Mouse (Mus musculus) embryonic facial prominence, embryonic 10.5 days (tissue): Measurements from ENCODE around the gene Megf8. TPM values are rescaled to one million over a fixed set of nuclear protein-coding genes. Genes with fewer than 3 reads are reported as not detected.

Source experiments
- DNase-seq: peaks from one replicate; pipeline ENCODE4 v3.0.0-alpha.2; 2017; ENCODE audit warnings: low spot score
- H3K27ac ChIP-seq: fragments of 300-500 bp; sonication (generic); replicated peaks from 2 replicates; pipeline ENCODE4 v1.5.1; 2016; ENCODE audit warnings: mild to moderate bottlenecking
- H3K27me3 ChIP-seq: fragments of 300-500 bp; sonication (generic); replicated peaks from 2 replicates; pipeline ENCODE4 v1.6.1; 2016; ENCODE audit warnings: low read depth, mild to moderate bottlenecking; ENCODE audit not compliant: poor library complexity, severe bottlenecking
- H3K36me3 ChIP-seq: fragments of 300-500 bp; sonication (generic); replicated peaks from 2 replicates; pipeline ENCODE4 v1.6.1; 2016; ENCODE audit warnings: mild to moderate bottlenecking, moderate library complexity
- H3K4me1 ChIP-seq: fragments of 300-500 bp; sonication (generic); 2 replicates; pipeline ENCODE4 v1.6.1; 2016
- H3K4me3 ChIP-seq: fragments of 300-500 bp; sonication (generic); 2 replicates; pipeline ENCODE4 v1.5.1; 2016; ENCODE audit warnings: mild to moderate bottlenecking, moderate library complexity
- H3K9me3 ChIP-seq: fragments of 300-500 bp; sonication (generic); 2 replicates; pipeline ENCODE4 v1.6.1; 2016; ENCODE audit warnings: mild to moderate bottlenecking
- WGBS: fragments of 180-500 bp; shearing (Covaris S2); methylation state at CpG from one replicate; pipeline ENCODE4 v1.1.7; 2016; 5-methylcytosine and 5-hydroxymethylcytosine counted together
- polyA plus RNA-seq: library from polyadenylated mRNA; unstranded; fragments of >200 nt; fragmentation: Nextera tagmentation; extraction: Ambion mirVana; gene quantifications from 2 replicates; pipeline ENCODE4 v1.2.1, GENCODE M21; 2016

The Megf8 gene
- polyA plus RNA-seq, 1 experiment from 2014 or later, result 17.6 TPM

GRCm38 (mm10) chr7:25384318-25384717 lies 67.4 kb downstream of the Megf8 start:
- H3K9me3 ChIP-seq, result no peaks in the 10 kb centered on the region
- H3K27me3 ChIP-seq, result peaks cover 32% of the 10 kb centered on the region
- H3K4me1 ChIP-seq, result peaks cover 16% of the 10 kb centered on the region
- H3K36me3 ChIP-seq, result peaks cover 68% of the 10 kb centered on the region
- H3K27ac ChIP-seq, result no peak overlapping the region
- 88% methylated on average over 13 of the region's 13 CpGs for WGBS
- H3K4me3 ChIP-seq, result no peak overlapping the region
- DNase-seq, result no peak

- peaks cover 32% of the 10 kb centered on the region for H3K27me3 ChIP-seq
- no peak overlapping the region for H3K4me3 ChIP-seq
- H3K36me3 ChIP-seq, result peaks cover 68% of the 10 kb centered on the region
- no peak overlapping the region for H3K27ac ChIP-seq
- no peak for DNase-seq
- WGBS, result 86% methylated on average over 9 of the region's 9 CpGs
- no peaks in the 10 kb centered on the region for H3K9me3 ChIP-seq
- peaks cover 13% of the 10 kb centered on the region for H3K4me1 ChIP-seq
Observed at GRCm38 (mm10) chr7:25384818-25385217, 67.9 kb downstream of the Megf8 start.

GRCm38 (mm10) chr7:25385259-25385658 lies 68.3 kb downstream of the Megf8 start:
- no peak overlapping the region for H3K27ac ChIP-seq
- H3K9me3 ChIP-seq, result no peaks in the 10 kb centered on the region
- no peak overlapping the region for H3K4me3 ChIP-seq
- peaks cover 13% of the 10 kb centered on the region for H3K4me1 ChIP-seq
- no peak for DNase-seq
- 92% methylated on average over 12 of the region's 12 CpGs for WGBS
- H3K36me3 ChIP-seq, result peaks cover 68% of the 10 kb centered on the region
- peaks cover 28% of the 10 kb centered on the region for H3K27me3 ChIP-seq

- Histone ChIP-seq H3K27me3 (peaks cover 20% of the 10 kb centered on the region), H3K36me3 (peaks cover 68% of the 10 kb centered on the region), H3K4me1 (peaks cover 14% of the 10 kb centered on the region), H3K9me3 (no peaks in the 10 kb centered on the region), H3K4me3 (no peak overlapping the region), H3K27ac (no peak overlapping the region)
- DNase-seq, result no peak
- WGBS, result 85% methylated on average over 12 of the region's 12 CpGs
Observed at GRCm38 (mm10) chr7:25385850-25386555, 69.0 kb downstream of the Megf8 start.

- Histone ChIP-seq H3K27ac (no peak overlapping the region), H3K9me3 (no peaks in the 10 kb centered on the region), H3K36me3 (peaks cover 58% of the 10 kb centered on the region), H3K27me3 (0 out of 2 replicates have a peak, but pooled peaks cover 6% of the 10 kb centered on the region), H3K4me1 (peaks cover 21% of the 10 kb centered on the region), H3K4me3 (no peak overlapping the region)
- no peak for DNase-seq
- WGBS, result 93% methylated on average over 18 of the region's 18 CpGs
Observed at GRCm38 (mm10) chr7:25387811-25388440, 71.0 kb downstream of the Megf8 start.

- no peak for DNase-seq
- H3K36me3 ChIP-seq, result peaks cover 48% of the 10 kb centered on the region
- WGBS, result 89% methylated on average over 7 of the region's 7 CpGs
Observed at GRCm38 (mm10) chr7:25388916-25389315, 72.0 kb downstream of the Megf8 start.

GRCm38 (mm10) chr7:25390054-25390770 lies 73.2 kb downstream of the Megf8 start:
- WGBS, result 41% methylated on average over 8 of the region's 8 CpGs
- Histone ChIP-seq H3K36me3 (peaks cover 35% of the 10 kb centered on the region), H3K27ac (no peak overlapping the region), H3K4me1 (peaks cover 43% of the 10 kb centered on the region), H3K9me3 (no peaks in the 10 kb centered on the region), H3K27me3 (peaks cover 17% of the 10 kb centered on the region), H3K4me3 (no peak overlapping the region)
- no peak for DNase-seq

More at GRCm38 (mm10) chr7:25388916-25389315, 72.0 kb downstream of the Megf8 start:
- Histone ChIP-seq H3K27ac (no peak overlapping the region), H3K4me3 (no peak overlapping the region), H3K4me1 (peaks cover 31% of the 10 kb centered on the region), H3K9me3 (no peaks in the 10 kb centered on the region), H3K27me3 (peaks cover 9% of the 10 kb centered on the region)

- Histone ChIP-seq H3K36me3 (peaks cover 28% of the 10 kb centered on the region), H3K27ac (no peak overlapping the region; the same call in 1 of the 2 replicates), H3K27me3 (peaks cover 17% of the 10 kb centered on the region), H3K4me1 (peaks cover 43% of the 10 kb centered on the region), H3K9me3 (no peaks in the 10 kb centered on the region), H3K4me3 (no peak overlapping the region)
- DNase-seq, result no peak
- 39% methylated on average over 2 of the region's 2 CpGs for WGBS
Observed at GRCm38 (mm10) chr7:25390986-25391385, 74.0 kb downstream of the Megf8 start.

GRCm38 (mm10) chr7:25391856-25392453 lies 75.0 kb downstream of the Megf8 start:
- H3K4me1 ChIP-seq, result peaks cover 51% of the 10 kb centered on the region
- peaks cover 18% of the 10 kb centered on the region for H3K36me3 ChIP-seq
- H3K27ac ChIP-seq, result no peak overlapping the region
- H3K27me3 ChIP-seq, result peaks cover 21% of the 10 kb centered on the region
- no peaks in the 10 kb centered on the region for H3K9me3 ChIP-seq
- no peak for DNase-seq
- no peak overlapping the region for H3K4me3 ChIP-seq
- 75% methylated on average over 2 of the region's 2 CpGs for WGBS

- Histone ChIP-seq H3K36me3 (peaks cover 9% of the 10 kb centered on the region), H3K9me3 (no peaks in the 10 kb centered on the region), H3K4me1 (peaks cover 54% of the 10 kb centered on the region), H3K27me3 (peaks cover 21% of the 10 kb centered on the region), H3K4me3 (no peak overlapping the region), H3K27ac (no peak overlapping the region)
- no peak for DNase-seq
- 38% methylated on average over 7 of the region's 7 CpGs for WGBS
Observed at GRCm38 (mm10) chr7:25392851-25393250, 75.9 kb downstream of the Megf8 start.

- H3K9me3 ChIP-seq, result no peaks in the 10 kb centered on the region
- H3K4me3 ChIP-seq, result peak overlapping the region; percentile 73; the same call in 1 of the 2 replicates
- H3K4me1 ChIP-seq, result peaks cover 61% of the 10 kb centered on the region
- no peak for DNase-seq
- H3K27me3 ChIP-seq, result peaks cover 21% of the 10 kb centered on the region
- peaks cover 1% of the 10 kb centered on the region for H3K36me3 ChIP-seq
- WGBS, result 69% methylated on average over 8 of the region's 8 CpGs
- no peak overlapping the region for H3K27ac ChIP-seq
Observed at GRCm38 (mm10) chr7:25393451-25394210, 76.7 kb downstream of the Megf8 start.

GRCm38 (mm10) chr7:25394754-25395153 lies 77.8 kb downstream of the Megf8 start:
- 25% methylated on average over 7 of the region's 7 CpGs for WGBS
- Histone ChIP-seq H3K27ac (peak overlapping the region; percentile 81), H3K4me1 (peaks cover 59% of the 10 kb centered on the region), H3K9me3 (no peaks in the 10 kb centered on the region), H3K4me3 (peak overlapping the region; percentile 73), H3K27me3 (peaks cover 21% of the 10 kb centered on the region), H3K36me3 (no peaks in the 10 kb centered on the region)
- no peak for DNase-seq
